Mouse (Mus musculus): ENCODE measurements at regions not wholly inside any gene's neighbourhood (a gene's known extent, or its start where the extent isn't known, plus 50 kb on each side); places are given as distances from the start of the nearest gene placed in this dataset.

DNA sequence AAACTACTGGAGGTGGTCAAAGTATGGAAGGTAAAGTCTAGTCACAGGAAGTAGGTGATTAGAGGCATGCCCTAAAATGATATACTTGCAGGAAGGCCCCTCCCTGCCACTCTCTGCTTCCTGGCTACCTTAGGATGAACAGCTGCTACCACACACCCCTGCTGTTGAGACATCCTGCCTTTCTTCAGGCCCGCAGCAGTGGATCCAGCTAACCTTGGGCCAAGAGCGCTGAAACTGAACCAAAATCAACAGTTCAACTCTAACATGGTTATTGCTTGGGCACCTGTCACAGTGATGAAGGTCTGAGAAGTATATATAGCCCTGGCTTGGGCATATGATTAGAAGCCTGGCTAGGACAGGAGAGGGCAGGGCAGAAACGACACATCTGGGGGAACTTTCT lies 352.4 kb downstream of the Prdm2 start:
- no peak for DNase-seq (ENCODE audit: low spot score)

DNA sequence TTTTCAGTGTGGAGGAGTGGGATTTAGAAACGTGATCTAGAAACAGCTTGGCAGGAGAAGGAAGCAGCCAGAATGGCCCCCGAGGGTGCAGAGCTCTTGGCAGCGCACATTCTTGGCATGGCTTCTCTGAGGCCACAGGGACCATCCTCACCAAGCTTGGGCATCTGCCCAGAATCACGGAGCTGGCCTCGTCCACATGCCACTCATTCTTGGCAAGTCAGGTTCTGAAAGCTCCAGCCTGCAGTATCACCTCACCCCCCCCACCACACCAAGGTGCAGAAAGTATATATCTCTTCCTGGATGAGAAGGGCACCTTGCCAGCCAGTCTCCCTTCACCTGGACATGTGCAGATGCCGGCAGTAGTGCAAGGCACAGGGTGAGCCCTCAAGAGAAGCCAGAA lies 356.2 kb downstream of the Prdm2 start:
- no peak for DNase-seq (ENCODE audit: low spot score)

DNA sequence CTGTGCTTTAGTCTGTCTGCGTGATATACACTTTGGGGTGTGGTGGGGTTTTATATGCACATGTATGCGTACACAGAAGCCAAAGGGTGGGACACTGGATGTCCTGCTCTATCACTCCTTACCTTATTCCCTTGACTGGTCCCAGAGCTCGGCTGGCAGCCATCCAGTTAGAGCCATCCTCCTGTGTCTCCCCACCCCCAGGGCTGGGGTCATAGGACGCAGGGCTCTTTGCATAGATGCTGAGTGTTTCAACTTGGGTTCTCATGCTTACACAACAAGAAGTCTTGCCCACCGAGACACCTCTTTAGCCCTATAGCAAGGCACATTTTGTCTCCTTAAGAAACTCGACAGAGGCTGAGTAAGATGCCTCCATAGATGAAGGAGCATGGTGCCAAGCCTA lies 357.2 kb downstream of the Prdm2 start:
- no peak for DNase-seq (ENCODE audit: low spot score)

DNA sequence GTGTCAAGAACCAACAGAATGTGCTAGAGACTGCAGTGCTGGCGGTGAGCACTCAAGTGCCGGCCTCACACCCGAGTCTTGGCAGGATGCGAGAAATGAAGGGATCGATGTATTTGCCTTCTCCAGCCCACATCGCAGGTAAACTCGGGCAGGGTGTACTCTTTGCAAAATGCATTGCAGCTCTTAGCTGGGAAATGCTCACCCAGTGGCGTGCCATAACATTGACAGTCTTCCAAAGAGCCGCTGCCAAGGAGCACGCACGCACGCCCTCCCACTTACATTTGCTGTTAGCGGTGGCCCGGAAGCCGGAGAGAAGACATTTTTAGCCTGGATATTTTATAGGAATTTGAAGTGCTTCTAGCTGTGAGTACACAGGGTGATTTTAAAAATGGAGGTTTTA lies 358.9 kb downstream of the Prdm2 start:
- no peak for DNase-seq (ENCODE audit: low spot score)

DNA sequence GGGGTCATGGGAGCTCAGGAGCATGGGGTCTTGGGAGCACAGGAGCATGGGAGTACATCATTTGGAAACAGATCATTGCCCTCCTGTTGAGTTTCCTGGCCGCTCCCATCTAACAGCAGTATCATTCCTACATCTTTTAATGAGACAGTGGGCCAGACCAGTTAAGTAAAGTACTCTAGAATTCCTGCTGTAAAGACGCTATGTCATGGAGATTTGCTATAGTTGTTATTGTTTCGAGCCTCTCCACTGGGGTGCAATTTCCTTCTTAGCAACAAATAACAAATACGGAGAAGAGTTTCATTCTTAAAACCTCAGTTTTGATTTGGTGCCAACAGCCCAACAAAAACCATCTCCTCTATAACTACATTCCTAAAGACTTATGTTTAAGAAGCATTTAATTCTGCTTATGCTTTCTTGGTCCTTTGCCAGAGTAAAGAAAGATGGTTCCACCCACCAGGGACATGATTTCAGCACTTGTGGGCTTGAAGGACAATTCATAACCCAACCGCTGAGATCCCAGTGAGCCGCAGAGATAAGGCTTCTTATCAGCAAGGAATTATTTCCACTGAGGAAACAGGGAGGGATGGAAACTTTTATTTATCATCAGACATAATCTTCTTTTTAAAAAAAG lies 367.6 kb downstream of the Prdm2 start:
- DNase-seq (ENCODE audit: low spot score): no peak

DNA sequence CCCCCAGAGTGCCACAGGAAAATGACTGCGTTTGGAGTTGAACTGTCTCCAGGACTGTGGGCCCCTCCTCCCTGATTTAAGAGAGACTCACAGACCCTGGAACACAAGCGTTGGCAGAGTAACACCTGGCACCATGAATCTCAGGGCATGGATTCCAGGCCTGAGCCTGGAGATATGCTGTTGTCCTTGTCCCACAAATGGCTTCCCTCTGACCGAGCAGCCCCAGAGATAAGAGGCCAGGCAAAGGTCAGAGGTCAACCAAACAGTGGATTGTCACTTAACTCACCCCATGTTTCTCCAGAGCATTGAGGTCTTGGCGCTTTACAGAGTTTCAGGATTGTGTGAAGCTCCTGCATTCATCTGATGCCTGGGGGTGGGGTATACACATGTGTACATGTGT lies 373.3 kb downstream of the Prdm2 start:
- DNase-seq (ENCODE audit: low spot score): no peak

DNA sequence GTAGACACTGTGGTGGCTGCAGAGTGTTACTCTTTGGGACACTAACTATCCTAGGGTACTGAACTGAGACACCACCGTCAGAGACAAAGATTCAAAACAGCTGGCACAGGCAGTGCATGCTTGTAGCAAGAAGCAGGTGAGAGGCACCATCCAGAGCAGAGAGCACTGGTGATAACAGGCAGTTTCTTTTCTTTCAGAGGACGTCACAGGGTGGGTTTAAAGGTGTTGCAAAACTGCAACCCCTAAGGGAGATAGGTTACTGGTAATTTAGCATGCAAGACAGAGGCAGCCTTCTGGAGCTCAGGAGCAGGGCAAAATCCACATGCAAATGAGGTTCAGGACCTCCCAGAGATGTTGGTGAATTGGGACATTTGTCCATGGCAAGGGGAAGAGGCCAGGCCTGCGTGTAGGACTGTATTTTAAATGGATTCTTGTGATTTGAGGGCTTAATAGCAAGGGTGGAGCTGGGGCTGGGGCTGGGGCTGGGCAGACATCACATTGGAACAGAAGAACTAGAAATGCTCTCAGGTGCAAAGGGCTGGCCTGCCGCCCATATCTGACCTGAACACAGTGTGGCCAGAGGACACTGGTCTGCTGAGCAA lies 374.3 kb downstream of the Prdm2 start:
- no peak for DNase-seq (ENCODE audit: low spot score)

DNA sequence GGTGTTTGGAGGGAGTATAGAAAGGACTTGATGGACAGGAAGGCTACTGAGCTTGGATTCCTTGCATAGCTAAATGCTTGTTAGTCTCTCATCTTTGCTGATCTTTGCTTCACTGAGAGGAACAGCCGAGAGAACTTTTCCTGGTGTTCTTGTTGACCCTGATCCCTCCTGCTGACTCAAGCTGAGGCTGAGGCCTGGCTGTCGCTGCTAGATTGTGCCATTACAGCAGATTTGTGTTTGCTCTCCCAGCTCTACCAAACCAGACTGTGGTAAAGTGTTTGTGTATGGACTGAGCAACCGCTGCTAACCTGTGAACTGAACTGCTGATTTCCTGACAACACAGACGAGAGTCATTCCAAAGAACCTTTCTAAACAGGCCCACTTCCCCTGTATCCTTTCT lies 375.2 kb downstream of the Prdm2 start:
- DNase-seq (ENCODE audit: low spot score): no peak

DNA sequence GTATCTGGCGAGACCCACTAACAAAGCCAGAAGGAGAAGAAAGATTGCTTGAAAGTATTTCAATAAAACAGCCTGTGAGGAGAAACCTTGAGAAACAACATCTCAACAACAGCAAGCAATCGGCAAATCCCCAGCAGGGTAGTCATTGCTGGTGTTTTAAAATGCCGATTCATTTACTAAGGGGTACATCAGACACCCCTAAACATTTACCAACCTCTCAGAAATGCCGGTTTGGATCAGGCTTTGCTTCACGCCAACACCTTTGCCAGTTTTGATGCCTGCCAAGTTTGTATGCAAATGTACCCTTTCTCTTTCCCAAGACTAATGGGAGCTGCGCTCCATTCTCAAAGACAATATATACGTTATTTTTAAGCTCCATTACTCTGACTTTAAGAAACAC lies 383.1 kb downstream of the Prdm2 start:
- DNase-seq (ENCODE audit: low spot score): no peak

DNA sequence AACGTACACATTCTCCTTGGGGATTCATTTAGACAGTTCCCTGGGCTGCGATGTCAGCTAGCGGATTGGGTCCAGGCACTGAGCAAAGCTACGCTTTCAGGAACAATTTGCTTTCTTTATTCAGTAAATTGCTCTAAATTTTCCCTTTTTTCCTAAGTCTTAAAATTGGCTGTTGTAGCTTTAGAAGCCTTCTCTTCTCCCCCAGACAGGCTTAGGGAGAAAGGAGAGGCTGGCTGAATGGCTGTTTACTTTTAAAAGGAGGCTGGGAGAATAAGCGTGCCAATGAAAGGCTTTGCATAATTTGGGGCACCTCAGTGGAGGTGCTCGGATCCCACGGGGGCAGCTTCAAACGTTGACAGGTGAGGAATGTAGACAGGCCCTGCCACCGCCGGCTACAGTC lies 383.8 kb downstream of the Prdm2 start:
- no peak for DNase-seq (ENCODE audit: low spot score)

DNA sequence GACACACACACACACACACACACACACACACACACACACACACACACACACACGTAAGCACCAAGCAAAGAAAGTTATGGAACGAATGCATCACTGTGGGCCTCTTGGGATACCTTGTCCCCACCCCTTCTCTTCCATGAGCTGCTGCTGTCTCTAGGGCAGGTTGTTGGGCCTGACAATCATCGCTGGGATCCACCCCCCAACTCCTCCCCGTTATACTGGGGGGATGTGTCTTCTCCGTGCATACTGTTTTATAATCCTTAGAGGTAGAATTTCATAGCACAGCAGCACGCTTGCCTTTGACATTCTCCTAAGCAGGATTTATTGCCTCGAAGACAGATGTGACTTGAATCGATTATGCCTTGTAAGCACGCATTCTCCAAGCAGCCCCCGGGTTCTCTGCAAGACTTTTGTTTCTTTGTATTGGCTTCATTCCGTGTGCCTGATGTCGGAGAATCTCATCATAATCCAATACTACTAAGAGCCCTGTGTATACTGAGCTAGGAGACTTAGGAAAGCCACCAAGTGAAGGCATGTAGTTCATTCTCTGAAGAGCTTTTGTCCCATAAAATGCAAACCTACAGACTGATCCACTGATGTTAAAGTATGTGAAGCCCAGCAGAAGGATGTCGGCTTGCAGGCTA lies 386.4 kb downstream of the Prdm2 start:
- no peak for DNase-seq (ENCODE audit: low spot score)

DNA sequence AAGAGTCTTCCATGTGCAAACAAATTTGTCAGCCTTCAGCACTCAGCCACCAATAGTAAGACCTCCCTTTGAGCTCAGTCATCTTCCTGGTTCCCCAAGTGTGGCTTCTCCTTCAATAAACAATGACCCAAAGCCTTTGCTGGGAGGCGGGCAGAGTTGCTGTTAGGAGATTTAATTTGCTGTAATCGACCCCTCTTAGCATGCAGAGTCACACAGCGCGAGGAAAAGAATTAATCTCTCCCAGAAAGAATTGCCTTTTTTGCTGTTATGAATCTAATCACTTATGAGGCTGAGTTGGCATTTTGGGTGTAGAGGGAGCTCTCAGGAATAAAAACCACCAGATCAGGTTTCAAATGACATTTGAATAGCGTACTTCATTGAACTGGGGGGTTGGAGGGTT lies 387.0 kb downstream of the Prdm2 start:
- no peak for DNase-seq (ENCODE audit: low spot score)

DNA sequence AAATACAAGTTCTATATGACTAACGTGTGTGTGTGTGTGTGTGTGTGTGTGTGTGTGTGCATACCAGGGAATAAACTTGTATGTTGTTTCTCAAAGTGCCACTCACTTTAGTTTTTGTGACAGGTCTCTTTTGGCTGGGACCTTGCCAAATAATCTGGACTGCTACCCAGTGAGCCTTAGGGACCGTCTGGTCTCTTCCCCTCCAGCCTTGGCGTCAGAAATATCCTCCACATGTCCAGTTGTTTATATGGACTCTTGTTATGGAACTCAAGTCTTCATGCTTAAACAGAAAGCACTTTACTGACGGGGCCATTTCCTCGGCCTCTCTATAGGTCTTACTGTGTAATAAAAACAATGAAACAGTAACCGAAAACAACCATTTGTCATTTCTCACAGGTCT lies 394.4 kb downstream of the Prdm2 start:
- DNase-seq (ENCODE audit: low spot score): no peak

DNA sequence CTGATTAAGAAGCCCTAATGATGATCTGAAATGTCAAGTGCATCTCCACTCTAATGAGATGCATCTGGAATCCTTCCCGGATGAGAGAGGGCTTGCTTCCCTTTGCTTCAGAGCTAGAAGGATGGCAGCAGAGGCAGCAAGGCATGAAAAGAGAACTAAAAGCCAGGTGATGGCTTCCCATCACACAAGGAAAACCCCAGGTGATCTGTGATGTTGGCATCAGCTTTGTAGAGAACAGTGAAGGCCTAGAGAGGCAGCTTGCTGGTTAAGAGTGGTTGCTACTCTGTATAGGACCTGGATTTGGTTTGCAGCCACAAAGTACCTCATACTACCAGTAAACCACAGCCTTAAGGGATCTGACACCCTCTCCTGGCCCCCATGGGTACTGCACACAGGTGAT lies 395.8 kb downstream of the Prdm2 start:
- DNase-seq (ENCODE audit: low spot score): no peak

DNA sequence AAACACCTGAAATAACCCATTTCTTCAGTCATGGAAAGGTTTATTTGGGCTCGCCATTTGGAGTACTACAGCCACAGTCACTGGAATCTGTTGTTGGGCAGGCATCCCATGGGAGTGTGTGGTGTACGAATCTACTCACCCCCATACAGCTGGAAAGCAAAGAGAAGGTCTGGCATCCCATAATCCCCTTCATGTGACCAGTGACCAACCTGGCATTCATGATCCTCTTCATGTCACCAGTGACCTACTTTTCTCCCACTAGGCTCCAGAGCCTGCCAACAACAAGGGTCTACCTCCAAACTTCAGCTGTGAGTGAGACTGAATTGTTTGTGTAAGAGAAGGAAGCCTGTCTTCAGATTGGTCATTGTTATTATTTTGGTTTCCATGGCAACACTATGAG lies 409.0 kb downstream of the Prdm2 start:
- no peak for DNase-seq (ENCODE audit: low spot score)

DNA sequence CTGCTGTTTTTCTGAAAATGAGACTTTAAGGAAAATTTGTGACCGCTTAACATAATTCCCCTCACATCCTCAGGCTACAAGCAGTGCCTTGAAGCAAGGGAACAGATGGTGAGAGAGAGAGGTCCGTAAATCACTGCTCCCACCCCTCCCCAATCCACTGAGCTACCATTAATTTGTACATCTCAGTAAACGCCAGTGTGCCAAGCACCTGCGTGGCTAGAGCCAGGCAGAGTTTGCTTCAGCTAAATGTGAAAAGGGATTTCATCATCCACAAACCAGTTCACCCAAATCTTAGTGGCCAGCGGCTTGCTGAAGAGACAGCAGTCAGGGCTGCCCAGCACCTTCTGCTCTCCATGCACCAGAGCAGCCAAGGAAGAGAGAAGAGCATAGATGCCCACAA lies 413.5 kb downstream of the Prdm2 start:
- DNase-seq (ENCODE audit: low spot score): no peak

DNA sequence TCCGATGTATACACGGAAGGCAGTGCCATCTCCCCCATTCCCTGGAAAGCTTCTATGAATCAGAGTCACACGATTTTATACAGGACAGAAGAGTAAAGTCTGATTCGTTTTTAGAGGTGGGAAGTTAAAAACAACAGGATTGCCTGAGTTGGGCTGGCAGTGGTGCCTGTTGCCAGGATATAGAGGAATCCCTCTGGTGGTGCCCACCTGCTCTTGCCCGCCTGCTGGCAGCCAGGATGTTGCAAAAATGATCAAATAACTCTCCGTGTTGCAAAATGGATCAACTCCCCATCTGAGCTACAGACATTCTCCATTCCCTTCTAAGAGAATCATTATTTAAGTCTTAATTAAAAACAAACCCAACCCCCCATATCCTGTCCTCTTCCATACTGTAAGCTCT lies 414.0 kb downstream of the Prdm2 start:
- DNase-seq (ENCODE audit: low spot score): no peak

DNA sequence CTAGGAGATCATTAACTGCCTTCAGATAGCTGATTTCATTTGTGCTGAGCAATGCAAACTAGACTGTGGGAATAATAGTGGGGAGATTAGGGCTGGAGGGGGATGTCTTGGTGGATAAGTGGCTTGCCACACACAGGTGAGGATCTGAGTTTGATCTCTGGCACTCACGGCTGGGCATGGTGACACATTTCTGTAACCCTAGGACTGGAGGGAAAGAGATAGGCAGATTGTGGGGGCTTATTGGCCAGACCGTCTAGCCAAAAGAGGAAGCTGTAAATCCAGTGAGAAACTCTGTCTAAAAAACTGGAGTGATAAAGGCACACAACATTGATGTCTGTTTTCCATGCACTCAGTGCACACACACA lies 420.2 kb downstream of the Prdm2 start:
- no peak for DNase-seq (ENCODE audit: low spot score)

DNA sequence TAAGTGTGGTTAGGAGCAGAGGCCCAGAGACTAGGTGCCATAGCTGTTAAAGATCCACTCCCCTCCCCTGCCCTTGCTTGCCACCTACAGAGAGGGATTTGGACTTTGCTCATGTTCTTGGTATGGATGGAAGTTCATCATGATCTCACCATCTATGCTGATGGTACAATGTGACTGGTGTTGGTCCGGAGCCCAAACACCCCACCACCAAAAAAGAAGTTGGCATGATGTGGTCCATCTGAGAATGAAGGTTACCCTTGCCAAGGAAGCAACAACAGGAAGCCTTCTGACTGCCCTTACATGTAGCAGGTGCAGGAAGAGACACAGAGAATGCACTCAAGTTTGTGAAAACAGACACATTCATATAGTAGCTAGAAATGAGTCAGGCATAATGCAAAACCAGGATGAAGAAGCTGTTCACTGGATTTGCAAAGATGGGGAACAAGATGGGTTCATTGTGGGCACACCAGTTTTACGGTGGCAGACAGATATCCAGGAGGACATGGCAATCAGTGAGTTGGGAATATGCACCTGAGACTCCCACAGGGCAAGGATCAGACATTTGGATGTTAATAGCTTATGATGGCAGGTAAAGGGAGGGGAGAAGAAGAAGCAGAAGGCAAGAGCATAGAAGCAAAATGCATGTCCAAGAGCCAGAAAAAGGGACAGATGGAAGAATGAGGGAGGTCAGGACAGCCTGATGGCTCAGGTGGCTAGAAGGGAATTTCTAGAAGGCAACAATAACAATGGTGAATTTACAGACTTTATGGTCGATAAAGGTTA lies 420.8 kb downstream of the Prdm2 start:
- DNase-seq (ENCODE audit: low spot score): no peak

DNA sequence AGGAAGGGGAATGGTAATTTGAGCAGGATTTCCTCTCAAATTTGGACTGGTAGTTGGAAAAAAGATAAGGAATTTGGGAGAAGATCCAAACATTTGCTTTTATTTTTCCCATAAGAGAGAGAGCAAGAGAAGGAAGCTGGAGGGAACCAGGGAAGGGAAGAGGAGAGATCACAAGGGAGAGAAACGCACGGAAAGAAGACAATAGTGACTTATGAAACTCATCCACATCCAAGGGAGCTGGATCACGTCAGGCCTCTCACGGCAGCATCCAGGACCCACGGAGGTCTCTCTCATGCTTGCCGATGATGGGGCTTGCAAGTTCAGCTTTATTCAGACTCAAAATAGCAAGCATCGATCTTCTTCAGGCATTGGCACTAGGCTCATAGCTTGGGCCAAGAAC lies 423.7 kb downstream of the Prdm2 start:
- no peak for DNase-seq (ENCODE audit: low spot score)

DNA sequence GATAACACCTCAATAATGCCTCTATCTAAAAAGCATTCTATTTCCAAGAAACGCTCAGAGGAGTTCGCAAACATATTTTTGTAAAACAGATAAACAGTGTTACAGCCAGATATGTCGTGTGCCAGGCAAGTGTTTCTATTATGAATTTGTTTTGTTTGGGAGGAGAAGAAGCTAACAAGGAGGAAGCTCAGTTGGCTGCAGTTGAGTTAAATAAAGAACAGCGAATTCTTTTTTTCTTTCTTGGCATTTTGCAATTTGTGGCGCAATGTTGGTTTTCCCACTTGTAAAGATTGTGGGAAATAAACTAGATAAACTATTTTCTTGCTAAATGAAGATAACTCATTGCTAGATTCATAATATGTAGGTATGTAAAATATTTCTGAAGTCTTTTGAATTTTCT lies 427.4 kb downstream of the Prdm2 start:
- DNase-seq (ENCODE audit: low spot score): no peak

DNA sequence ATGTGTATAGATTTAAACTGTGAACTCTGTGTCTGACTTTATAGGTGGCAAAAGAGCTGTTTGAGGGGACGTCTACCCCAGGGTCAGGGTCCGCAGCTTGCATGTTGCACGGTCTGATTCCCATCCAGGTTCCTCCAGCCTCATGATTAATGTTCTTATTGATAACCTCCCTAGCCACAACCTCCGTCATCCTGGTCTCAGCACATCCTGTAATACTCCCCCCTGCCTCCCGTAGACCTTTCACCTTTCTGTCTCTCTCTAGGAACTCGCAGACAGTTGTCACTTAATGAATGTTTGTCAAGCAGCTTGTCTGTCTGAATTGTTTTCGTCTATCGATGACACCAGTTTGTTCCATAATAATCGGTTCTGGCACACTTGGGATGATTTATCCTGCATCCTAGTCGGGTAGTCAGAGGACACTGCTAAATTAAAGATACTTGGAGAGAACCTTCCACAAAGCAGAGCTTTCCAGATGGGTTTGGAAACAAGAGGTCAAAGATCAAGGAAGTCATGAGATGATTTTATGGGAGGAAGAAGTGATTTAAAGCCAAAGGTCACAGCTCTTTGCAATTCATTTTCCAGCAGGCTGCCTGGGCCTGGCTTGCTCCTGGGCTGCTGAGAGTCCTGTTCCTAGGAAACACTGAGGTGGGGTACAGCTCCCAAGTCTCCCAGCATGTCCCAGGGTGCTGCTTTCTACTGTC lies 435.9 kb downstream of the Prdm2 start:
- DNase-seq (ENCODE audit: low spot score): no peak

DNA sequence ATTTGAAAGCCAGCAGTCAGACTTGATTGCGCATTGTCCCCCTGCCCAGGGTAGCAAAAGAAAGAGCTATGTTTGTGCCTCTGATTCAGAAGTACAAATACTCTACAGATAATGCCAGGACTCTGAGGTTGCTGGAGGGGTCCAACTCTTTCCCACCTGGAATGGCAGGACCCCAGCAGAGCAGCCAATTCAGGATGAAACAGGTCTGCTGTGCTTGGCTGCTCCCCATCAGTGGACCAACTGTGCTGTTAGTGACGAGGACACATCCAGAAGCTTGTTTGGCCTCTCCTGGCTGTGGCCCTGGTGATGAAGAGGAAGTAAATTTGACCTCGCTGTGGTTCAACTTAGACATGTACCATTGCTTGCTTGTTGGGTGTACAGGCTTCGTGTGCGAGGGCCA lies 437.8 kb downstream of the Prdm2 start:
- no peak for DNase-seq (ENCODE audit: low spot score)
